Mouse (Mus musculus): ENCODE results near the gene Gm960. TPM values are rescaled to one million over a fixed set of nuclear protein-coding genes. Genes with fewer than 3 reads are reported as not detected.

The Gm960 gene
- not detected for polyA plus RNA-seq (2017; shearing (Covaris generic))

DNA sequence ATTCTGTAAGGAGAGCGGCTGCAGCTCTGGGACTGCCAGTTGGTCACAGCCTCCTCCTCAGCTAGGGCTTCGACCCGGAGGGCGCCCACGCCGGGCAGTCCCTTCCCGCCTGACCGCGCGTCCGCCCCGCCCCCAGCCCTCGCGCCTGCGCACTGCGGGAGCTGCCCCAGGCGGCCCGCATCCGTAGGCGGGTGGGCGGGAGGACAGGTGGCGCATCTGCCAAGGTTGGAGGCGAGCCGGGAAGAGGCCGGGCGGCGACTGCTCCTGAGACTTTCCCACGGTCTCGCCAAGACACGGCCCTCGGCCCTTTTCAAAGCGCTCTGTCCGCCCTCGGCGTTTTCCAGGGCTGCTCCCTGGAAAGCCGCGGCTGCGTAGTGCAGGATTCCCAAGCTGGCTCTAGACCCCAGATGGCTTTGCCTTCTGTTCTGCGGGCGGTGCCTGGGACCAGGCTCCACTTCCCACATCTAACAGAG is at the start of gene Gm960:
Gm960 (minus strand) TSS at position 464 of the 473 bp plus-strand sequence.
- ATAC-seq, result no peak

DNA sequence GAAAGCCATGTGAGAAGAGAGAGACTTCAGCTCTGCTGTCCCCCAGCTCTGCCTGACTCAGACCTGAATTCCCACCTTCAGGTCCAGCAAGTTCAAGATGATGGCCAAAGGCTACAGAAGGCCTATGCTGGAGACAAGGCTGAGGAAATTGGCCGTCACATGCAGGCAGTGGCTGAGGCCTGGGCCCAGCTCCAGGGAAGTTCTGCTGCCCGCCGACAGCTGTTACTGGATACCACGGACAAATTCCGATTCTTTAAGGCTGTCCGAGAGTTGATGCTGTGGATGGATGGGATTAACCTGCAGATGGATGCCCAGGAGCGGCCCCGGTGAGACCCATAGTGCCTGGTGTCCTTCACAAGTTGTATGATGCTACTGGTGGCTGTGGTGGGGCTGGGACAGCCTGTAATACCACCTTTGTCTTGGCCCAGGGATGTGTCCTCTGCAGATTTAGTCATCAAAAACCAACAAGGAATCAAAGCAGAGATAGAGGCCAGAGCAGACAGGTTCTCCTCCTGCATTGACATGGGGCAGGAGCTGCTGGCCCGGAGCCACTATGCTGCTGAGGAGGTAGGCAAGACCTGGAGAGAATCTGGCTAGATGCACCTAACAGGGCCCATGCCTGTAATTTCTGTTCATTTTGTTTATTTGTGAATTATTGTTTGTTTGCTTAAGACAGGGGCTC is 49.3 kb upstream of the Gm960 start:
- ATAC-seq, result no peak

- no peak for ATAC-seq
Observed at GRCm38 (mm10) chr19:4746611-4747010, 48.1 kb upstream of the Gm960 start.

DNA sequence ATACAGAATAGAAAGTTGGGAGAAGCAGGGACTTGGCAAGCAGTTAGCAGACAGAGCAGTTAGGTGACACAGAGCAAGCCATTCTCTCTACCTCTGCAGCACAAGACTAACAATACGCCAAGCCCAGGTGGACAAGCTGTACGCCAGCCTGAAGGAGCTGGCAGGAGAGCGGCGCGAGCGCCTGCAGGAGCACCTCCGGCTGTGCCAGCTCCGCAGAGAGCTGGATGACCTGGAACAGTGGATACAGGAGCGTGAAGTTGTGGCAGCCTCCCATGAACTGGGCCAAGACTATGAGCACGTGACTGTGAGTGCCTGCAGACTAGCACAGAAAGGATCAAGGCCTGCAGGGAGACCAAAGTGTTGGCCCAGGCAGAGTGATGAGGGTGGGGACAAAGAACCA is 47.2 kb upstream of the Gm960 start:
- no peak for ATAC-seq

- no peak for ATAC-seq
Observed at GRCm38 (mm10) chr19:4745057-4745456, 46.6 kb upstream of the Gm960 start.

GRCm38 (mm10) chr19:4744026-4744425 is 45.6 kb upstream of the Gm960 start:
- no peak for ATAC-seq

- ATAC-seq, result no peak
Observed at GRCm38 (mm10) chr19:4743524-4743923, 45.1 kb upstream of the Gm960 start.

DNA sequence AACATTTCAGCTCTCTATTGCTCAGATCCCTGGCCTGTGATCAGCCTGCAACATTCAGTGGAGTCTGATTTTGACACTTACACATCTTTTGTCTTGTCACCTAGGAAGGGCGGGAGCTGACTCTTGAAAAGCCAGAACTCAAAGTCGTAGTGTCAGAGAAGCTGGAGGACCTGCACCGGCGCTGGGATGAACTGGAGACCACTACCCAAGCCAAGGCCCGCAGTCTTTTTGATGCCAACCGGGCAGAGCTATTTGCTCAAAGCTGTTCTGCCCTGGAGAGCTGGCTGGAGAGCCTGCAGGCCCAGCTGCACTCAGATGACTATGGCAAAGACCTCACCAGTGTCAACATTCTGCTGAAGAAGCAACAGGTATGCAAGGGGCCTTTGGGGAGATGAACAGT is 43.8 kb upstream of the Gm960 start:
- ATAC-seq, result no peak

DNA sequence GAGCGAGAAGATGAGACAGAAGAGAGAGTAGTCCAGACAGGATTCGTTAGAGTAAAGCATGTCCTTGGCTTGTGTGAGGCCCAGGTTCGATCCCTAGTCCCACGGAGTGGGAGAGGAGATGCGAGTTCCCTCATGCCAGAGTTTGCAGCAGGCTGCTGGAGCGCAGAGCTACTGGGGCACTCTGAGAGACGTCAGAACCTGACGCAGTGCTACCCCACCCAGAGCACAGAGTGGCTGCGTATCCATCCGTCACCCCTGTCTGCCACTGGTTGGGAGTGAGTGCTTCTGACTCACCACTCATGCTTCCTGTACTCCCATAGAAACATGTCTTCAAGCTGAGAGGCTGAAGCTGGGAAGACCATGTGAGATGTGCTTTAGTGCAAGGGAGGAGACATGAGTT is 43.0 kb upstream of the Gm960 start:
- no peak for ATAC-seq

DNA sequence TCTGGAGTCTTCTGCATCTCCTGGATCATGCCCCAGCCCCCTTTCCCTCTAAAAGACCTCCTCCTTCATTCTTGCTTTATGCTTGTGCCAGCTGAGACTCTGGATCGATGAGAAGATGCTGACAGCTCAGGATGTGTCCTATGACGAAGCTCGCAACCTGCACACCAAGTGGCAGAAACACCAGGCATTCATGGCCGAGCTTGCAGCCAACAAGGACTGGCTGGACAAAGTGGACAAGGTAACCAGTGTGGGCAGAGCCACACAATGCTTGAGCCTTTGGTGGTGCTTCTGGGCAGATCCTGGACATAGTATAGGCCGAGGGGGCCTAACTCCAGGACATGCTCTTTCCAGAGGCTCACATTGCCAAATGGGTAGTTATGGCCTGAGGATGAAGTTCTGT is 41.3 kb upstream of the Gm960 start:
- ATAC-seq, result no peak

GRCm38 (mm10) chr19:4739053-4739452 is 40.6 kb upstream of the Gm960 start:
- no peak for ATAC-seq

DNA sequence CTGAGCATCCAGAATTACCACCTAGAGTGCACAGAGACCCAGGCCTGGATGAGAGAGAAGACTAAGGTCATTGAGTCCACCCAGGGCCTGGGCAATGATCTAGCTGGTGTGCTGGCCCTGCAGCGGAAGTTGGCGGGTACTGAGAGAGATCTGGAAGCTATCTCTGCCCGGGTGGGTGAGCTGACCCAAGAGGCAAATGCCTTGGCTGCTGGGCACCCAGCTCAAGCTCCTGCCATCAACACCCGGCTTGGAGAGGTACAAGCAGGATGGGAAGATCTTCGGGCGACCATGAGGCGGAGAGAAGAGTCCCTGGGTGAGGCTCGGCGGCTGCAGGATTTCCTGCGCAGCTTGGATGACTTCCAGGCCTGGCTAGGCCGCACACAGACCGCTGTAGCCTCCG is 39.4 kb upstream of the Gm960 start:
- ATAC-seq, result no peak

DNA sequence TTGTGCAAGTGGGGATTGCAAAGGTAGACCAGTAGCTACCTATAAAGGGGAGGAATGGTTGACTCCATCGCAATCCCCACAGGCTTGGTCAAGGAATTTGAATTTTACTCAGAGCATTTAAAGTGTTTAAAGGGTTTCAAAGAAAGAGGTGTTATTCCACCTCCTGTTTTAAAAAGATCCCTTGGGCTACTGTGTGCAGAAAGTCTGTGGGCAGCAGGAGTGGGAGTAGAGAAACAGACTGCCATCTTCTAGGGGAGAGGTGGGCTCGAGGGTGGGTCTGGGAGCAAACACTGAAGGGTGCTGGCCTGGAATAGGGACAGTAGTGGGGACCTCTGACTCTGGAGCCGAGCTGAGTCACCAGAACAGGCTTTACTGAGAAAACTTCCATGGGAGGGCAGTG is 34.6 kb upstream of the Gm960 start:
- ATAC-seq, result no peak

GRCm38 (mm10) chr19:4729186-4729585 is 30.7 kb upstream of the Gm960 start:
- ATAC-seq, result no peak

- ATAC-seq, result no peak
Observed at GRCm38 (mm10) chr19:4720671-4721244, 22.3 kb upstream of the Gm960 start.

DNA sequence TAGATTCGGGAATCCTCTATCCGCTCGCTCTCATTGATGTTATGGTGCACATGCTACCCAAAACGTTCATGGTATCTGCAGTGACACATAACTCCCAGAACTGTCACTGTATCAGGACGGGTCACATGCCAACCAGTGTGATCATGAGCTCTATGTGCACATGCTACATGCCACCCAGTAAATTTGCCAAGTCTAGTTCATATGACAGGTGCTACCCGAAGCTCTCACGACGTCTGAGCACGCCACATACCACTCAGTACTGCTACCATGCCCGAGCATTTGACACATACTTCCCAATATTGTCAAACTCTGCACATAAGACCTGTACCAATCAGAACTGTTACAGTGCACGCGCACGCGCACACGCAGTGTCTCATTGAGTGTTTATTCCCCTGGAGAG is 21.6 kb upstream of the Gm960 start:
- no peak for ATAC-seq

GRCm38 (mm10) chr19:4719351-4719764 is 20.9 kb upstream of the Gm960 start:
- no peak for ATAC-seq

- peak; percentile 64 for ATAC-seq
Observed at GRCm38 (mm10) chr19:4718716-4719115, 20.2 kb upstream of the Gm960 start.

GRCm38 (mm10) chr19:4717281-4717680 is 18.8 kb upstream of the Gm960 start:
- ATAC-seq, result no peak

GRCm38 (mm10) chr19:4716756-4717155 is 18.3 kb upstream of the Gm960 start:
- ATAC-seq, result no peak

GRCm38 (mm10) chr19:4713886-4714285 is 15.4 kb upstream of the Gm960 start:
- ATAC-seq, result no peak

DNA sequence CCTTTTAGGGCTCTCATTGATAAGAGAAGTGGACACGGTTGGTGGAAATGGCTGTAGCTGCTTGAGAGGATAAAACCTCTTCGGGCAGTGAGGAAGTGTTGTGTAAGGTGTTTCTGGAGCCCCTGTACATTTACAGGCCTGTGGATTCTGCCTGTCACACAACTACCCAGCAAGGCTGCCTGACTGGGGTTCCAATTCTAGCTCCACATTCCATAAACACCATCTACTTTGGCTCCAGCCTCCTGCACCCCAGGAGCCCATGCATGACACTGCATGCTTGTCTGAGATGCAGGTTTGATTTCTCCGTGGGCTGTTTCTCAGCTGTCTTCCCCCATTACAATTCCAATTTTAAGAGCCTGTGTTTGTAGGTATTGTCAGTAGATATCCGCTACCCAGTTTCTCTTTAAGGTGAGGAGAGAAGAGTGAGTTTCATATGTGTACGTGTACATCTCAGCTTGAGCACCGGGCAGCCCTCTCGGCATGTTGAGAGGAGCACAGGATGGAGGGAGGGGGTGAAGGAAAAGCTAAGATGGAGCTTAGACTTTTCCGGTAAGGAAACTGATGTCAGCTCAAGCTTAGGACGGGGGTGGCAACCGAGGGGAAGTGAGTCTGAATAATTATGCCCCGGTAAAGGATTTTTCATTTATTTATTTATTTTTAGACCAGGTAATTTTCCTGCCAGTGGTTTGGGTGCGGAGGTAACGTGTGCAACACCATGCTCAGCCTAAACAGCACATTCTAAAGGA is 14.5 kb upstream of the Gm960 start:
- no peak for ATAC-seq

DNA sequence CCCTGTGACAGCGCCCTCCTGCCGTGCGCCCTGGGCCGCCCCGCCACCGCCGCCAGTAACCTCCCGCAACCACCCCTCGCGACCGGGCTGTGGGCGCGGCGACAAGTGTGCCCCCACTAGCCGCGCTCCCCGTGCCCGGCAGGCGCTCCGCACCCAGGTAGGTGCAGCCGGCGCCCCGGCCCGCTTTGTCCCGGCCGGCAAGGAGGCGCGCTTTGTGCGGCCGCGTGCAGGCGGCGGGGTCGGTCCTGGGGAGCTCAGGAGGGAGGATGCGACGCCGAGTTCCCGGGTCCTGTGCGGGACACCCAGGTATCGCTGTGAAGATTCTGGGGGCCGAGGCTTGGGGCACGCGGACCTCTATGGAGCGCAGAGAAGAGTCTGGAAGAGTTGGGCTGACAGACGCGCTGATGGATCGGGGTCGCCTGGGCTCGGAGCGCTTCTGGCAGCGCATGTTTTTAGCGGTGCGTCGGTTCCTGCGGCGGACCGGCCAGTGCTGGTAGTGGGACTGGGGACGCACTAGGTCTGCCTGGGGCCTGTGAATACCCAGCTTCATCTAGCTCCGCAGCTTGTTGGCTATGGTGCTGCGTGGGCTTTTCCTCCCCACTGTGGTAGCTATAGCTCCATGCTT is 13.8 kb upstream of the Gm960 start:
- no peak for ATAC-seq

All from inflammation-experienced regulatory T-cells, adult 6 months (primary cell).